Mouse (Mus musculus): ENCODE measurements around the gene Tmem151b. TPM values are rescaled to one million over a fixed set of nuclear protein-coding genes. Genes with fewer than 3 reads are reported as not detected.
A peak's percentile ranks its signal among the peaks of the same experiment; 100 is the strongest.

The Tmem151b gene
- polyA plus RNA-seq, 1 experiment from 2014 or later: 1.8 TPM

DNA sequence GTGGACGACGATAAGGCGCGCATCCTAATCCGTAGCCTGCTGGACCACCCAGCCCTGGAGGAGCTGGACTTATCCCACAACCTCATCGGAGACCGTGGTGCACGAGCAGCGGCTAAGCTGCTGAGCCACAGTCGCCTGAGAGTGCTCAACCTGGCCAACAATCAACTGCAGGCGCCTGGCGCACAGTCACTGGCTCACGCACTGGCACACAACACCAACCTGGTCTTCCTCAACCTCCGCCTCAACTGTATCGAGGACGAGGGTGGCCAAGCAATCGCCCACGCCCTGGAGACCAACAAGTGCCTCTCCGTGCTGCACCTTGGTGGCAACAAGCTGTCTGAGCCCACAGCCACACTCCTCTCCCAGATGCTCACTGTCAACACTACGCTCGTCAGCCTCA, 9.8 kb downstream of the Tmem151b start:
- H3K9me3 ChIP-seq (ENCODE audit: control insufficient read depth, low read depth, low read length): no peaks in the 10 kb centered on the region
- no peak overlapping the region for H3K4me2 ChIP-seq (replicated peaks; ENCODE audit: low read depth, low read length)
- H3K4me3 ChIP-seq (ENCODE audit: low read depth, low read length): no peak overlapping the region
- no peaks in the 10 kb centered on the region for H3K4me1 ChIP-seq (ENCODE audit: control insufficient read depth, insufficient read depth, low read length)
- H3K9ac ChIP-seq (replicated peaks; ENCODE audit: low read depth, low read length): no peak overlapping the region
- H3K27ac ChIP-seq (ENCODE audit: low read length): no peak overlapping the region
- H3K27me3 ChIP-seq (ENCODE audit: control insufficient read depth, insufficient read depth, low read length): peaks cover 20% of the 10 kb centered on the region
- WGBS: 77% methylated on average over 21 of the region's 21 CpGs
- H3K36me3 ChIP-seq (ENCODE audit: control insufficient read depth, insufficient read depth, low read length): no peaks in the 10 kb centered on the region
- no peak for ATAC-seq (ENCODE audit: insufficient number of reproducible peaks, insufficient read depth, low FRiP score, low read depth)

DNA sequence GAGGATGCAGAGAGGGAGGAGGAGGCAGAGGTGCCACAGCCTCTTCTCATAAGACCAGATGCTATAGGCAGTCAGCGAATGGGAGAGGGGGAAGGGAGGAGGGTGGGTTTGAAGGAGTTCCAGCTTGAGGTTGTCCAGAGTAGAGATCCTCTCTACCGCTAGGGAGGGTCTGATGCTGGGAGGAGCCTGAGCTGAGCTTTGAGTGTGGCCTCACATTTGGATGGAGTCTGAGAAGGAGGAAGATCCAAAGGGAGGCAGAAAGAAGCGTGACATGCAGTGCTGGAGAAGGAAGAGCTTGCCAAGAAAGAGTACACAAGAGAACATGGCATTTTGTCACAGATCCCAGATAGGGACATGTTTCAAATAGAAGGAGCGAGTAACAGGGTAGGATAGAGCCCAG, 11.1 kb downstream of the Tmem151b start:
- ATAC-seq (ENCODE audit: insufficient number of reproducible peaks, insufficient read depth, low FRiP score, low read depth): no peak
- Histone ChIP-seq H3K36me3 (ENCODE audit: control insufficient read depth, insufficient read depth, low read length) (no peaks in the 10 kb centered on the region), H3K27me3 (ENCODE audit: control insufficient read depth, insufficient read depth, low read length) (peaks cover 11% of the 10 kb centered on the region), H3K4me1 (ENCODE audit: control insufficient read depth, insufficient read depth, low read length) (no peaks in the 10 kb centered on the region), H3K4me3 (ENCODE audit: low read depth, low read length) (no peak overlapping the region), H3K9me3 (ENCODE audit: control insufficient read depth, low read depth, low read length) (no peaks in the 10 kb centered on the region), H3K9ac (replicated peaks; ENCODE audit: low read depth, low read length) (no peak overlapping the region), H3K27ac (ENCODE audit: low read length) (no peak overlapping the region), H3K4me2 (replicated peaks; ENCODE audit: low read depth, low read length) (no peak overlapping the region)
- WGBS: 53% methylated on average over 4 of the region's 4 CpGs

DNA sequence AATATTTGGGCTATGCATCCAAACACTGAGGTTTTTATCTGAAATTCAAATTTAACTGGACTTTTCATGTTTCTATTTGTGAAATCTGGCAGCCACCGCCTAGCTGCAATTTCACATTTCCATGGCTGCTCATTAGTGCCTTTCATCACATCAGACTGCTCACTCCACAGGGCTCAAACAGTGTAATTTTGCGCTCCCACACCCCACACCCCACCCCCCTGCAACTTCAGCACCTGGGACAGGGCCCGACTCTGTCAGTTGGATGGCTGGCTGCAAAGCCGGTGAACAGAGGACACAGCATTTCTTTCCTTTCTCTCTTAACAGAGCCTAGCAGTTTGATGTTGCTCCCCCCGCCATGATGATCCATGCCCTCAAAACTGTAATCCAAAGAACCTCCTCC, 13.2 kb downstream of the Tmem151b start:
- no peak overlapping the region for H3K4me2 ChIP-seq (replicated peaks; ENCODE audit: low read depth, low read length)
- H3K36me3 ChIP-seq (ENCODE audit: control insufficient read depth, insufficient read depth, low read length): no peaks in the 10 kb centered on the region
- H3K4me3 ChIP-seq (ENCODE audit: low read depth, low read length): no peak overlapping the region
- H3K27ac ChIP-seq (ENCODE audit: low read length): no peak overlapping the region
- peaks cover 7% of the 10 kb centered on the region; the same call in 1 of the 2 replicates for H3K27me3 ChIP-seq (ENCODE audit: control insufficient read depth, insufficient read depth, low read length)
- H3K9ac ChIP-seq (replicated peaks; ENCODE audit: low read depth, low read length): no peak overlapping the region
- ATAC-seq (ENCODE audit: insufficient number of reproducible peaks, insufficient read depth, low FRiP score, low read depth): no peak
- no peaks in the 10 kb centered on the region for H3K4me1 ChIP-seq (ENCODE audit: control insufficient read depth, insufficient read depth, low read length)
- WGBS: 13% methylated on average over 5 of the region's 5 CpGs
- no peaks in the 10 kb centered on the region for H3K9me3 ChIP-seq (ENCODE audit: control insufficient read depth, low read depth, low read length)

- WGBS: 52% methylated on average over 15 of the region's 15 CpGs
- no peak overlapping the region for H3K4me2 ChIP-seq (replicated peaks; ENCODE audit: low read depth, low read length)
- H3K27ac ChIP-seq (ENCODE audit: low read length): no peak overlapping the region
- peaks cover 7% of the 10 kb centered on the region; the same call in 1 of the 2 replicates for H3K27me3 ChIP-seq (ENCODE audit: control insufficient read depth, insufficient read depth, low read length)
- no peaks in the 10 kb centered on the region for H3K36me3 ChIP-seq (ENCODE audit: control insufficient read depth, insufficient read depth, low read length)
- no peak overlapping the region for H3K9ac ChIP-seq (replicated peaks; ENCODE audit: low read depth, low read length)
- H3K4me1 ChIP-seq (ENCODE audit: control insufficient read depth, insufficient read depth, low read length): no peaks in the 10 kb centered on the region
- ATAC-seq (ENCODE audit: insufficient number of reproducible peaks, insufficient read depth, low FRiP score, low read depth): no peak
- H3K9me3 ChIP-seq (ENCODE audit: control insufficient read depth, low read depth, low read length): no peaks in the 10 kb centered on the region
- H3K4me3 ChIP-seq (ENCODE audit: low read depth, low read length): no peak overlapping the region
Measured at GRCm38 (mm10) chr17:45532896-45533295, 16.6 kb downstream of the Tmem151b start.

GRCm38 (mm10) chr17:45530346-45530782, 19.1 kb downstream of the Tmem151b start:
- WGBS: 53% methylated on average over 13 of the region's 13 CpGs
- Histone ChIP-seq H3K4me2 (replicated peaks; ENCODE audit: low read depth, low read length) (no peak overlapping the region), H3K36me3 (ENCODE audit: control insufficient read depth, insufficient read depth, low read length) (no peaks in the 10 kb centered on the region), H3K27ac (ENCODE audit: low read length) (no peak overlapping the region), H3K9me3 (ENCODE audit: control insufficient read depth, low read depth, low read length) (no peaks in the 10 kb centered on the region), H3K4me3 (ENCODE audit: low read depth, low read length) (no peak overlapping the region), H3K9ac (replicated peaks; ENCODE audit: low read depth, low read length) (no peak overlapping the region), H3K4me1 (ENCODE audit: control insufficient read depth, insufficient read depth, low read length) (no peaks in the 10 kb centered on the region), H3K27me3 (ENCODE audit: control insufficient read depth, insufficient read depth, low read length) (peaks cover 7% of the 10 kb centered on the region; the same call in 1 of the 2 replicates)
- ATAC-seq (ENCODE audit: insufficient number of reproducible peaks, insufficient read depth, low FRiP score, low read depth): no peak

DNA sequence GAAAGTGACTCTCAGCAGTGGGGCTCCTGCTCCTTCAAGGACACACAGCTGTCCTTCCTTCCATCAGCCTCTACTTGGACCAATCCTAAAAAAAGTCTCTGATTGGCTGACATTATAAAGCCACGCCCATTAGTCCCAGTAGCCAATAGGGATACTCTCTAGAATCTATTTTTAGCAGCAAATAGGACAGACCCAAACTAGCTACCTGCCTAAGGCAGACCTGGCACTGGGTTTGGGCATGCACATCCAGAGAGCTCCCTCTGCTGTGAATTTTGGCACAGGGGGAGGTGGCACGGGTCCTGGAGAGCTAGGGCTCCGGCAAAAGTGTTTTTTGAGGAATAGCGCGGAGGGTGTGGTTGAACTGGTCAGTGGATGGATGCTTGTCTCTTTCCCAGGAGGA, 22.9 kb downstream of the Tmem151b start:
- no peak overlapping the region for H3K4me3 ChIP-seq (ENCODE audit: low read depth, low read length)
- no peaks in the 10 kb centered on the region for H3K9me3 ChIP-seq (ENCODE audit: control insufficient read depth, low read depth, low read length)
- H3K4me1 ChIP-seq (ENCODE audit: control insufficient read depth, insufficient read depth, low read length): 0 out of 2 replicates have a peak, but pooled peaks cover 6% of the 10 kb centered on the region
- no peak overlapping the region for H3K9ac ChIP-seq (replicated peaks; ENCODE audit: low read depth, low read length)
- H3K27ac ChIP-seq (ENCODE audit: low read length): no peak overlapping the region
- 19% methylated on average over 5 of the region's 5 CpGs for WGBS
- H3K27me3 ChIP-seq (ENCODE audit: control insufficient read depth, insufficient read depth, low read length): no peaks in the 10 kb centered on the region
- H3K36me3 ChIP-seq (ENCODE audit: control insufficient read depth, insufficient read depth, low read length): no peaks in the 10 kb centered on the region
- H3K4me2 ChIP-seq (replicated peaks; ENCODE audit: low read depth, low read length): no peak overlapping the region
- no peak for ATAC-seq (ENCODE audit: insufficient number of reproducible peaks, insufficient read depth, low FRiP score, low read depth)

DNA sequence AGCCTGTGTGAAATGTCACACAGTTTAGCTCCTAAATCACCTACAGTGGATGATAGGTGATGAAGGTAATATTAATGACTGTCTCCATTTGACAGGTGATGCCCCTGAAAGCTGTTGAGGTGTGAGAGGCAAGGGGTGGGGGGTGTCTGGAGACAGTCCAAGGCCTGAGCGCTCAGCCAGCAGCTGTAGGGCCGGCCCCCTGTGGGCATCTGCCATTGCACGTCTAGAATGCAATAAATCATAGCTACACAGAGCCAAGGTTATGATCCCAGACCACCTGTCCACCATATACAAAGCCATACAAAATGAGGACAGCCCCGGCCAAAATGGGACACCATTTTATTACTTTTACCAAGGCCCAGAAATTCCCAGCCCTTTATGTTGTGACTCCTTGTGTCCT, 24.5 kb downstream of the Tmem151b start:
- Histone ChIP-seq H3K4me2 (replicated peaks; ENCODE audit: low read depth, low read length) (no peak overlapping the region), H3K4me1 (ENCODE audit: control insufficient read depth, insufficient read depth, low read length) (0 out of 2 replicates have a peak, but pooled peaks cover 6% of the 10 kb centered on the region), H3K4me3 (ENCODE audit: low read depth, low read length) (no peak overlapping the region), H3K9me3 (ENCODE audit: control insufficient read depth, low read depth, low read length) (no peaks in the 10 kb centered on the region), H3K27me3 (ENCODE audit: control insufficient read depth, insufficient read depth, low read length) (no peaks in the 10 kb centered on the region), H3K36me3 (ENCODE audit: control insufficient read depth, insufficient read depth, low read length) (peaks cover 4% of the 10 kb centered on the region; the same call in 1 of the 2 replicates), H3K27ac (ENCODE audit: low read length) (no peak overlapping the region), H3K9ac (replicated peaks; ENCODE audit: low read depth, low read length) (no peak overlapping the region)
- 57% methylated on average over 4 of the region's 4 CpGs for WGBS
- ATAC-seq (ENCODE audit: insufficient number of reproducible peaks, insufficient read depth, low FRiP score, low read depth): no peak

DNA sequence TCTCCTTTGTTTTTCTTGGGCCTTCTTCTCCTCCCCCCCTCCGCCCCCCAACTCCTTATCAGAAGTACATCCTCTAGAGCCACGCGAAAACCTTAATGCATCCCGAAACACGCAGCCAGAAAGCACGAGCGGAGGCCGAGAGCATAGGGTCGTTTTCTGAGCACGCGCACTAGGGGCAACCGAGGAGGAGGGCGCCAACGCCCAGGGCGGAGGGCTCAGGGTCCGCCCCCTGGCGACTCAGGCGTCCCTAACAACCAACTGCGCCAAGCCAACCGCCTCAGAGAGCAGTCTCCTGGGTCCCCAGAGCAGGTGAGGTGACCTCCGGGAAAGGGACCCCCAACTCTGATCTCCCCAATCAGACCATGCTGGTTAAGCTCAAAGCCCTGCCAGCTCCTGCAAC, 26.2 kb downstream of the Tmem151b start, which contains the start of gene Tcte1:
Gene Tcte1 (plus strand): TSS at position 172 of the 400 bp plus-strand sequence.
- ATAC-seq (ENCODE audit: insufficient number of reproducible peaks, insufficient read depth, low FRiP score, low read depth): peak; percentile 68; the same call in 1 of the 2 replicates
- WGBS: 3% methylated on average over 21 of the region's 21 CpGs
- Histone ChIP-seq H3K36me3 (ENCODE audit: control insufficient read depth, insufficient read depth, low read length) (peaks cover 4% of the 10 kb centered on the region; the same call in 1 of the 2 replicates), H3K4me2 (replicated peaks; ENCODE audit: low read depth, low read length) (peak within 1 kb of the TSS; percentile 80), H3K9me3 (ENCODE audit: control insufficient read depth, low read depth, low read length) (no peaks in the 10 kb centered on the region), H3K27ac (ENCODE audit: low read length) (no peak within 1 kb of the TSS), H3K4me3 (ENCODE audit: low read depth, low read length) (peak within 1 kb of the TSS; percentile 30), H3K27me3 (ENCODE audit: control insufficient read depth, insufficient read depth, low read length) (no peaks in the 10 kb centered on the region), H3K4me1 (ENCODE audit: control insufficient read depth, insufficient read depth, low read length) (0 out of 2 replicates have a peak, but pooled peaks cover 6% of the 10 kb centered on the region), H3K9ac (replicated peaks; ENCODE audit: low read depth, low read length) (no peak within 1 kb of the TSS; the same call in 1 of the 2 replicates)

DNA sequence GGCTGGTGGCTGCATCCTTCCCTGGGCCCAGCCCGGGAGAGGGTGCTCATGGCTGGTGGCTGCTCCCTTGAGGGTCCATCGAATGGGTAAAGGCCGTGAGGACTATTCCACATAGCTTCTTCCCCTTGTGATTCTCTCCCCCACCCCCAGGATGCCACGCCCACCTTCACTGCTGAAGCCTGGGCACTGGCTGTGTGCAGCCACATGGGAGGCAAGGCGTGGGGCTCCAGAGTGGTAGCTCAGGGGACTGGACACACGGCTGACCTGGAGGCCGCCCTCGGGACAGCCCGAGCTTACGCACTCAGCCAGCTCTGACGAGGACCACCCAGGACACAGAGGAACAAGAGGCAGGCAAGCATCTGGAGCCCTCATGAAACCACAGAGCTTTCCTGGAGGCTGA, 29.3 kb downstream of the Tmem151b start:
- Histone ChIP-seq H3K4me1 (ENCODE audit: control insufficient read depth, insufficient read depth, low read length) (0 out of 2 replicates have a peak, but pooled peaks cover 6% of the 10 kb centered on the region), H3K4me2 (replicated peaks; ENCODE audit: low read depth, low read length) (no peak overlapping the region), H3K36me3 (ENCODE audit: control insufficient read depth, insufficient read depth, low read length) (peaks cover 4% of the 10 kb centered on the region; the same call in 1 of the 2 replicates), H3K4me3 (ENCODE audit: low read depth, low read length) (no peak overlapping the region), H3K9me3 (ENCODE audit: control insufficient read depth, low read depth, low read length) (no peaks in the 10 kb centered on the region), H3K9ac (replicated peaks; ENCODE audit: low read depth, low read length) (no peak overlapping the region), H3K27ac (ENCODE audit: low read length) (no peak overlapping the region), H3K27me3 (ENCODE audit: control insufficient read depth, insufficient read depth, low read length) (no peaks in the 10 kb centered on the region)
- ATAC-seq (ENCODE audit: insufficient number of reproducible peaks, insufficient read depth, low FRiP score, low read depth): no peak
- WGBS: 70% methylated on average over 11 of the region's 11 CpGs
